Mouse (Mus musculus) R1 (cell line): Measurements from ENCODE around the gene Pla2g16.

ENCODE experiments used
- DNase-seq: peaks from one replicate; pipeline ENCODE4 v3.0.0-alpha.2; 2018; ENCODE audit warnings: low read depth, low spot score

Pla2g16 gene

GRCm38 (mm10) chr19:7564457-7564856 is 7.2 kb downstream of the Pla2g16 start:
- DNase-seq = no peak

DNA sequence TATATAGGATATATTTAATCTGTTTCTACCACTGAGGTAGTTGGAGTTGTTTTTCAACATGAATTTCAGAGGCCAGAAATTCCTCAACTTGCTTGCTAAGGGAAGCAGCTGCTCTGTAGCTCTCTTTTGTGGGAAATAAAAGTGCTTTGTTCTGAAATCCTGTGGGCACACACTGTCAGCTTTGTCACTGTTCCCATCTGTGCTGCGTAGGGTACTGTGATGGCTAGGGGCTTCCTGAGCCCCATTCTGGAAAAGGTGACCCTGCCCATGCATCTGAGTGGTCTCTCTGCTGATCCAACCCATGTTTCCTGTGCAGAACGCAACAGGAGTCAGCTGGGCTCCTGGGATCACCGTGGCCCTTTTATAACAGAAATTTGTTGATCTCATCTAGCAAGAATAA is 9.6 kb downstream of the Pla2g16 start:
- DNase-seq = no peak

- no peak for DNase-seq
Observed at GRCm38 (mm10) chr19:7568364-7568763, 11.1 kb downstream of the Pla2g16 start.

GRCm38 (mm10) chr19:7569650-7570049 is 12.4 kb downstream of the Pla2g16 start:
- no peak for DNase-seq

DNA sequence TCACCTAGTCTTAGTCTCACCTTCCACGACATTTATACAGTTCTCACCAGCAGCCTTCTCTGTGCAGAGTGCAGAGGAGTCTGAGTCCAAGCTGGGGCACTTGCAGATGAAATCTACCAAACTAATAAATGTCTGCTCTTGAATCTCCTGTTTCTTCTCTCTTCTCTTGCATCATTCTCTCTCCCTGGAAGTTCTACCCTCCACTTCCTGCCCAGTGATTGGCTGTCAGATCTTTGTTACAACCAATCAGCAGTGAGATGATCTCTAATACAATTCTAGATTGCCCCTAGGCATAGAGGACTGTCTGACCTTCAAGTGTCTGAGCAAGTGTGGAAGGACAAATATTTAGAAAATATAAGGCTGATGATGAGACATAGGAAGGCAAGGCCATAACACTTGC is 18.9 kb downstream of the Pla2g16 start:
- no peak for DNase-seq

DNA sequence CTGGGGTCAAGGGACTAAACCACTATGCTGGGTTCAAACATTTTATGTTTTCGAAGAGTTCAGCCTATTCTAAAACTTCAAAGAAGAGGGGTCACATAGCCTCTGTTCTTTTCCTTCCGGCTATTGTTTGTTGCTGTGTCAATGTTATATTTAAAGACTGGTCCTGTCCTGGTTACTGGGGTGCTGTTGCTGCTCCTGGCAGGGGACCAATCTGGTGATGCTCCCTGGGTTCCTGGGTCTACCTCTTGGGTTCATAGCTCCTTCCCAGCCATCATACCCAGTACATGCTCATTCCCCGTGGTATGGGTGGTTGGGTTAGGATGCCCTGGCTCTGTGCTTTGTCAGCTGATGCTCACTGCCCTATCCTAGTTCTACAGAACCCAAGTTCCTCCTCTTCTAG is 20.5 kb downstream of the Pla2g16 start:
- DNase-seq = no peak

GRCm38 (mm10) chr19:7581042-7581441 is 23.8 kb downstream of the Pla2g16 start:
- peak; percentile 86 for DNase-seq

GRCm38 (mm10) chr19:7583101-7583500 is 25.8 kb downstream of the Pla2g16 start:
- peak; percentile 99 for DNase-seq

- DNase-seq = peak; percentile 96
Observed at GRCm38 (mm10) chr19:7583599-7583998, 26.3 kb downstream of the Pla2g16 start.

DNA sequence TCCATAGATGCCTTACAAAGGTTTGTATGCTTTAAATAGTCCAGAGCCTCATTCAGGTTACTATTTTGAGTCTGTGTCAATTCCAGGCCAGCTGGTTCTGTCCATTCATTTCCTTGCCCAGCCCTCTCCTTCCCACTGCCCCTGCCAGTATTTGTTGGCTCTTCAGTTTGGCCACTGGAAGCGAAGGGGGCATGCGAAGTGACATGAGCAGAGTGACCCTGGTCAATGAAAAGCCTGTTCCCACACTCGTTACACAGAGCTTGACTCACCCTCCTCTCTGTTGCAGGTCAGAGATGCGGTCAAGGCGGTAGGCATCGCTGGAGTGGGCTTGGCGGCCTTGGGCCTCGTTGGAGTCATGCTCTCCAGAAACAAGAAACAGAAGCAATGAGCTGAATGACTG is 28.0 kb downstream of the Pla2g16 start:
- DNase-seq = no peak

- no peak for DNase-seq
Observed at GRCm38 (mm10) chr19:7585764-7586163, 28.5 kb downstream of the Pla2g16 start.

DNA sequence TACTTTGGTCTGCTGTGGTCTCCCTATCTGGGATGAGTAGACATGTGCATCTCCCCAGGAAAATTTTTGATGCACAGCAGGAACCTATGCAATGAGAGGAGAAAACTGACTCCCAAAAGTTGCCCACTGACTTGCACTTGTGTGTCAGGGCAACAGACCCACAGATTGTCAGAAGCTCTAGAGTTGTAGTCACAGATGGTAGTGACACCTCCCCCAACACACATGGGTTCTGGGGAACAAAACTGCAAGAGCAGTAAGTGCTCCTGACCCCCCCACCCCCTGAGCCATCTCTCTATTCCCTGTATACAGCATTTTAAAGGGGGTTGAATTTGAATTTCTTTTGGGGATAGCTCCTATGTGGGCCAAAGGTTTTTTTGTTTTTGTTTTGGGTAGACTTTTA is 33.5 kb downstream of the Pla2g16 start:
- DNase-seq = no peak

DNA sequence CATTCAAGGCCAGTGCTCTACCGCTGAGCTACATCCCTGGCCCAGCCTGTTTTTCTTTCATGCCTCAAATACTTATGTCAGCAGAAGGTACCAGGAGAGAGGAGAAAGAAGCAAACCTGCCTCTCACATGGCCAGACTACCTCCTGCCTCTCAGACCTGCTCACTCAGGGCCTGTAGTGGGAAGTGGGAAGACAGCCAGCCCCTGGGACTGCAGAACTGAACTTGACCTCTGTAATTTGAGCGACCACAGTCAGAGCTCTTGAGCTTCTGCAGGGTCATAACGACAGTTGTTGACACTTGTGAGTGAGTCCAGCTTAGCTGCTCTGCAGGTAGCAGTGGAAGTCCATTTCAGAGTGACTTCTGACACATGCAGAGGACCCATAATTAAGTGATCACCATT is 34.8 kb downstream of the Pla2g16 start:
- DNase-seq = no peak

DNA sequence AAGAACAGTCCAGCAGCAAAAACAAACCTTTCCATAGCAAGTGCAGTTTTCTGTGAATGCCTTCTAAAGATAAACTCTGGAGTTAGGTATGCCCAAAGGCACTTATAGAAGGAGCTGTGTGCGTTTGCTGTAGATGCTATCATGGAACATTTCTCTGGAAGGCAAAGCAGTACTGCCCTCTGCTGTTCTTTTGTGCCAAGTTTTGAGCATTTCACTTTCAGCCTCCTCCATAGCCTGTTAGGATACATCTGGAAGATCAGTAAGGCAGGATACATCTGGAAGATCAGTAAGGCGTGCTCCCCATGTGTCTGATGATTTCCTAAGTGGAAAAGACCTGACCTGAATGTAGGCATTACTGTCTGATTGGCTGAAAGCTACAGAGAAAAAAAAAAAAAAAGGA is 38.3 kb downstream of the Pla2g16 start:
- peak; percentile 64 for DNase-seq

- no peak for DNase-seq
Observed at GRCm38 (mm10) chr19:7598481-7598880, 41.2 kb downstream of the Pla2g16 start.

- DNase-seq = no peak
Observed at GRCm38 (mm10) chr19:7601551-7601950, 44.3 kb downstream of the Pla2g16 start.

- DNase-seq = no peak
Observed at GRCm38 (mm10) chr19:7604107-7604506, 46.8 kb downstream of the Pla2g16 start.

GRCm38 (mm10) chr19:7605013-7605412 is 47.8 kb downstream of the Pla2g16 start:
- DNase-seq = no peak

DNA sequence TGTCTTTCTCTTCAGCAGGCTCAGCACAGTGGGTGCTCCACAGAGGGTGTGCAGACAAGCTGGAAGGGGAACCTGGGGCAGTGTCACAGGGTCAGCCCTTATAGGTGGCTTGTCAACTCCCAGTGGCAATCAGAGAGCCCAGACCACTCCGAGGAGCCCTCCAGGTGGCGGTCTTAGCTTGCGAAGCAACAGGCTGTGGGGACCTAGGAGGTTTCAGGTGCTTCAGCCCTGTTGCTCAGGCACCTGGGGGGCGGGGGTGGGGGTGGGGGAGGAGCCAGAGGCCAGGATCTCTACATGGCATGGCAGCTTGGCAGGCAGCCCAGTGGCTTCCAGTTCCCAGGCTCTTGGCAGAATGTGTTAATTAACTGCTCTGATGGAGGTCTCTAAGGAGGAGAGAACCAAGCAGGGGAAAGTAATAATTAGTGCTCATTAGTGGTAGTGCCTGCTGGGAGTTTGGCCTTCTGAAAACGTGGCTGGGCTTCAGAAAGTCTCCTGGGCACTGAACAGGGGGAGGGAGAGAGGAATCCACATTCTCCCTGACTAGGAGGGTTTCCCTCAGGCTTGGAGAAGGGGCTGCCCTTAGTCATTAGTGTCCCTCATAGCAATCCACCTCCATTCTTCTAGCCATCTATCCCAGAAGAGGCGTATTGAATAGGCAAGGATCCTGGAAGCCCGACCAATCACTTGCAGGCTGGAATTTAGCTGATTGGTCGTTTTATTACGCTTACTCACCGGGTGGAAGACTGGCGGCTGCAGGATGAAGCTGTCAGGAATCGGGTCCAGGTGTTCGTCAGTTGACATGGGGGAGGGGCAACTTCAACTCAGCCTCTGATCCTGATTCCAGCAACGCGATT is 48.9 kb downstream of the Pla2g16 start:
- peak; percentile 75 for DNase-seq

DNA sequence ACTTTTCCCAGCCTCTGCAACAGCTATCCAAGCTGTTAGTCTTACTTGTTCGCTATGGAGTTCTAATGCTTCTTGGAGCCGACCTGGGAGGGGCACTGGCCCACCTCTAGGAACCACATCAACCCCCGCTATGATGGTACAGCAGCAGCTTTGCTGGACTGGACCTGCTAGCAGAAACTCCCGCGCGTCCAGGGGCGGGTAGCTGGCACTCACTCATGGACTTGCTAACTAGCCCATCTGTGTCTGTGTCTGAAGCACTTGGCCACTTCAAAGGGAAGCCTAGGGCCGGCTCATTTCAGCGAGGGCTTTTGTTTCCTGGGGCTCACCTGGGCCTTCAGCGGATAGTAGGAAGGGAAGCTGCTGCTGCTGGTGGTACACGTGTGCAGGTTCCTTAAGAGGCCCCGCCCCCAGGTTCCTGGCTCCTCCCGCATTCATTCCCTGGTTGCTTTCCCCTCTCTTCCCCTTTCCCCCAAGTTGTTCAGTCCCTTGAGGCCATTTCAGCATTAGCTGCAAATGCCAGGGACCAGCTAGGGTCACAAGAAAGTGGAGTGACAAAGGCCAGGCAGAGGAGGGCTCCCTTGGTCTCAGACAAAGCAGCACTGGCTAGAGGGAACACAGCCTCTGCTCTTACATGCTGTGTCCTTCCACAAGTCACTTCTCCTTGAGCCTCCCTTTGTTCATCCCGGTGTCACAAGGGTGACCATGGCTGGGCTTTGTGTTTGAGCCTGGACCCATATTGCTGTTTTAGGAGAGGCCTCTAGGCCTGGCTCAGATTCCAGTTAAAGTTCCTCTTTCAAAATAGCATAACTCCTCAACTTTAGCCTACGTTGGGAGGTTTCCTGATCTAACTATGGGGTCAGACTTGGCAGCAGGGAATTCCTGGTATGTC is 49.8 kb downstream of the Pla2g16 start, which contains the start of gene Lgals12:
Lgals12 (minus strand) TSS at position 393 of the 889 bp plus-strand sequence.
- peak; percentile 66 for DNase-seq

- DNase-seq = no peak
Observed at GRCm38 (mm10) chr19:7607690-7608201, 50.5 kb downstream of the Pla2g16 start.
